Mouse (Mus musculus) adrenal gland, adult (tissue): ENCODE measurements around the gene Golga1.

Source experiments
- DNase-seq, 2 experiments: peaks; one replicate each; pipeline ENCODE4 v3.0.0; 2022 to 2023; ENCODE audit warnings: low spot score in 1 of 2; ENCODE audit not compliant: inconsistent age in 2 of 2

Golga1 gene

DNA sequence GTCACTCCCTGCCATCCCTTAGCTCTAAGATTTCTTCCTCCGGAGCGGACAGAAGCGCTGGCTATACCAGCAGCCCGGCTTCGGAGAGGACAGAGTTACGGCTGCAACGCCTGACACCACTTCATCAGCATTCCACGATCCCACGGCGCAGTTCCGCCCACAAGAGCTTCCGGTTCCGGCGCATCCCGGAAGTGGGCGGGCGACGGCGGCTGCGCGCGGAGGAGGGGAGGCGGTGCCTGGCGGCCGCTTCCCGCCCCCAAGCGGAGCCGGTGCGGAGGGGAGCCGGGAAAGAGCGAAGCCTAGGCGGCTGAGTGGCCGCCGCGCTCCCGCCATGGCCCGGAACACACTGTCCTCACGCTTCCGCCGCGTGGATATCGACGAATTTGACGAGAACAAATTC lies 57.5 kb downstream of the Golga1 start:
- DNase-seq, result peak; percentile 97 to 98

DNA sequence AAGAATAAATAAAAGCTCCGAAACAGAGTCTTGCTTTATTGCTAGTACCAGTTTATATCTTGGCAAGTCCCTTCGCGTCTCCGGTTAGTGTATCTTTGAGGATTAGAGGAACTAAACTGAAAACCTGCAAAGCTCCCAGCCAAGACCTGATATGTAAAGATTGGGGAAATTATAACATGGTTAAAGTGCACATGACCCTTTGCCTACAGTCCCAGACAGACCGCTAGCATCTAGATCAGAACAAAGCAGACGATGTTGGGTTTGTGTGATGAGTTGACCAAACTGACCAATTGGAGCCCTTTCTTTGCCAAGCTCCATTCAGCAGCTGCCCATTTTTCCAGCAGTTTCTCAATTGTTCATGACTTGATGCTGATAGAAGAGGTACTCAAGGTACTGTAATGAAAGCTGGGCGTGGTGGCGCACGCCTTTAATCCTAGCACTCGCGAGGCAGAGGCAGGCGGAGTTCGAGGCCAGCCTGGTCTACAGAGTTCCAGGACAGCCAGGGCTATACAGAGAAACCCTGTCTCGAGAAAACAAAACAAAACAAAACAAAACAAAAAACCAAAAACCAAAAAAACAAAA lies 59.1 kb downstream of the Golga1 start:
- DNase-seq, result peak; percentile 25 to 36

DNA sequence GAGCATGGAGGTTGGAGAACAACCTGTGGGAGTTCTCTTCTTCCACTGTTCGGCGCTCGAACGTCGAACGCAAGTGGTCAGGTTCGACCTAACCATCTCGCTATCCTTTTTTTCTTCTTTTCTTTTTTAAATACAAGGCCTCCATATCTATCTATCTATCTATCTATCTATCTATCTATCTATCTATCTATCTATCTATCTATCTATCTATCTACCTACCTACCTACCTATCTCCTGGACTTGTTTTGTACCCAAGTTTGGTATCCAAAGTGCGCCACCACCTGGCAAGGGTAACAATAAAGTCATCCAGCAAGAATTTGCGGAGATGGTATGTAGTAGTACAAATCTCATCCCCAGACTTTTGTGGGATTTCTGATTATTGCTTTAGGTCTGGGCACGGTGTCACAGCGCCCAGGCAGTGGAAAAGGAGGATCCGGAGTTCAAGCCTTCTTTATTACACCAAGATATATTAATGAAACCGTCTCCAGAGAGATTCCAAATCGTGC lies 59.7 kb downstream of the Golga1 start, which contains the start of gene Rpl35:
TSS of gene Rpl35 (minus strand) at position 51 of the 506 bp plus-strand sequence.
- DNase-seq, result peak; percentile 55 to 85

DNA sequence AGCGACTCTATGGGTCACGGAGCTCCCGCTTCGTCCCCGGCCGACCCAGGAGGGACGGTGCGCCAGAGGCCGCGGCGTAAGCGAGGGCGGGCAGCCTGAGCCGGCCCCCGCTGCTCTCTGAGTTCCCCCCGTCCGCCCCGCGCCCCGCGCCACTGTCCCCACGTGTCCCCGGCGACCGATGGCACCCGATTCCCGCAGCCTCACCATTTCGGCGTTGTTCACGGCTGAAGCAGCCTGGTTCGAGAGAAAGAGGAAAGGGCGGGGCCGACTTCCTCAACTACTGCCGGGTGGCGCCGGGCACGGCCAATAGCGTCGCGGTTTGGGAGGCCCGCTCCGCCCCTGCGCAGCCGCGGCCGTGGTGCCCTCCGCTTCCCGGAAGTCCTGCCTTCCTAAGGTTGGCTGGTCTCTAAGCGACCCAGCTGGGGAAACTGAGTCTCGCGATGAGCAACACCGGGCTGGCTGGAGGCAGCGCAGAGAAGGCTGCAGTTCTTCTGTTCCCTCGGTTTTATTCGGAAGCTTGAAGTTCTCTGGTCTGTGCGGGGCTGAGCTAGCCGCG lies 60.4 kb downstream of the Golga1 start, which contains the start of gene Arpc5l:
TSS of gene Arpc5l (plus strand) at position 469 of the 556 bp plus-strand sequence.
- peak; percentile 94 to 97 for DNase-seq

DNA sequence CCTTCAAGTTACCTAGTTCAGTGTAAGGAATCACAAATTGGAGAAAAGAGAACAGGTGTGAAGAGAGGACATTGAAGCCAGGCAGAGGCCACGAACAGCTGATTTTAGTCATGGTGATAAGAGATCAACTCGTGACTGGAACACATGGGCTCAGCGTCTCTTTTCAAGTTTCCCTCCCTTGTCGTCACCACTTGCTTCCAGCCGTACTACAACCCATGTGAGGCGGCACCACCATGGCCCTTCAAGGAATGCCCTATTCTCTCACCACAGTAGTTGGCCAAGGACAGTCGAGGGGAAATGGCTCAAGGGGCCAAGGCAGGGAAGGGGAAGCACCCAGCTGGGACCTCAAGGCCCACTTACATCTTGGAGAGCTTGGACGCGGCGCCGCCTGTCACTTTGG lies 61.0 kb downstream of the Golga1 start:
- peak in 1 of 2 experiments; percentile 61 for DNase-seq

DNA sequence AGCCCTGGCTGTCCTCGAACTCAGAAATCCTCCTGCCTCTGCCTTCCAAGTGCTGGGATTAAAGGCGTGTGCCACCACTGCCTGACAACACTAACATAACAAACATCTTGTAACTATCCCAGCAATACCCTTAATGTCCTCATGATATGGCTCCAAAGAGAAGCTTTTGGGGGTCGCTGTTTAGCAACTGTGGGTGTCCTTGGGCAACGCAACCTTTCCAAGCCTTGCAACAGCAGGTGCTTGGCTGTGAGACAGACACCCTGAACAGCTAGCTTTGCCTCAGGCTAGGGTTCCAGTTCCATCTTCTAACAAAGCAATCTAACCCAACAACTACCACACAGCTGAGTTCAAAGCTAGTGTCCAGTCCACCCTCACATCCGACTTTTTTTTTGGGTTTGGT lies 61.8 kb downstream of the Golga1 start:
- peak in 1 of 2 experiments; percentile 52 for DNase-seq

DNA sequence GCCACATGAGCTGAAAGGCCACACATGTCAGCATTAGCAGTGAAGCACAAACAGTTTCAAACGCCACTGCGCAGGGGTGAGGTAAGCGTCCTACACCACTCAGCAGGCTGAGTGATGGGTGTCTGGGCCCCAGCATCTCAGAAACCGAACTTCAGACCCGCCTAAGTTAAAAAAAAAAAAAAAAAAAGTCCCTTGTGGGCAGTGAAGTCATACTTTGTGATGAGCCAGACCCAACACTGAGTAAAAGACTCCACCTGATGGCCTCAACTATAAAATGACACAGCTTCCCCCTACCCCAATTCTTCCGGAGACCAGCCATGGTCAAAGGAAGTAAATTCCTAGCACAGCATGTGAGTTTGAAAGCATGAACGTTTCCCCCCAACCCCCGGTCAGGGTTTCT lies 62.2 kb downstream of the Golga1 start:
- DNase-seq, result peak in 1 of 2 experiments; percentile 29

DNA sequence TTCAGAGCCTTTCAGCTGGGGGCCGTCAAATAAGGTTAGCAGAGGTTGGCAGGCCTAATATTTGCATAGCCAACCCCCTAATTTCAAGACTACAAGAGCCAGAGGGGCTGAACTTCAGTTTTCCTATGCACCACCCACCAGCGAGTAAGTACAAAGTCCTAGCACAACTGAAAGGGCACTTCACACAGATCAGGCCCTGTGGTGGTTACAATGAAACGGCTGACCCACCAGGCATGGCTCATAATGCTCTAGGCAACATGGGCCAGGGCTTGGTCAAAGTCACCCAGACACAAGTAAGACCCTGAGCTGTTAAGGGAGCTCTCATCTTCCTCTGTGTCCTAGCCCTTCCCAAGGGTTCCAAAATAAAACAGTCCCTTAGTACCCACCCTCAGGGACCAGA lies 63.5 kb downstream of the Golga1 start:
- DNase-seq, result no peak

DNA sequence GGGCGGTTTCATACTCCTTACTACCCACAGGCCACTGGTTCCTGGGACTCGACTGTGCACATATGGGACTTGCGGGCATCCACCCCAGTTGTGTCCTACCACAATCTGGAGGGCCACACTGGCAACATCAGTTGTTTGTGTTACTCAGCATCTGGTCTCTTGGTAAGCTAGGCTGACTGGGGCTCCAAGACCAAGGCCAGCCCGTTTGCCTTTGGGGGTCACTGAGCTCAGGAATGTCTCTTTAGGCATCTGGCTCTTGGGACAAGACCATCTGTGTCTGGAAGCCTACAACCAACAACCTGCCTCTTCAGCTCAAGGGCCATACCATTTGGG lies 64.8 kb downstream of the Golga1 start:
- DNase-seq, result peak in 1 of 2 experiments; percentile 47

DNA sequence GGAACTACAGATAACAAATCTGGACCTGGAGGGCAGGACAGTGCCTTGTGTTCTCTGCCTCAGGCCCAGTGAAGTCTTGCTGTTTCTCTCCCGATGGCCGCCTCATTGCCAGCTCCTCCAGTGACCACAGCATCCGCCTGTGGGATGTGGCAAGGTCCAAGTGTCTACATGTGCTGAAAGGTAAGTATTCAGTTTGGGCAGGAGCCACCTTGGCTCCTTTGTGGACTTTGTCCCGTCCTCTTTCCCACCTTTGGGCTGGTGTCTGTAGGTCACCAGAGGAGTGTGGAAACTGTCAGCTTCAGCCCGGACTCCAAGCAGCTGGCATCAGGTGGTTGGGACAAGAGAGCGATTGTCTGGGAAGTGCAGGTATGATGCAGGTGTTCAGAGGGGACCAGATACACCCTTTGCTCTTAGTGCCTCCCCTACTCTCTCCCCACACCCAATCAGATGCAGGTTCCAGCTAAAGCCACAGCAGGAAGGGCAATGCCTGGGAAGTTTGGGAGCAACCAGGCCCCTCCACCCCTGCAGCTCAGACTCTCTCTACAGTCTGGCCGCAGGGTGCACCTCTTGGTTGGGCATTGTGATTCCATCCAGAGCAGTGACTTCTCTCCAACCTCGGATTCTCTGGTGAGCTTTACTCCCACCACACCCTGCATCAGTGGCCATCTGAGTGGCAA lies 65.3 kb downstream of the Golga1 start:
- no peak for DNase-seq

DNA sequence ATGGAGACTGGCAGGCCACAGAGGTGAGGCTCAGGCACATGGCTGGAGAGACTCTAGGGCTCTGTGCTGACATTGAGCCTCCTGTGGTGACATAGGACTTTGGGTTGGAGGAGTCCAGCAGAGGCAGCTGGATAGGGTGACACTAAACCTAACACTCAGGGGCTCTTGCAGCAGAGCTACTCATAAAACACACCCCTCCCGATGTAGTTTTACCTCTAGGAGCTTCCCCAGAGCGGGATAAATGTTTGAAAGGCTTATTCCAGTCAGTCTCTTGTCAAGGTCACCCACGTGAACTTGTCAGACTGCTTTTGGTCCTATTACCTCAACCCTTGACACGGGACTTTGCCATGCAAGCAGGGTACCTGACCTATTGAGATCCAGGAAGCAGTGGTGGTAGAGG lies 66.0 kb downstream of the Golga1 start:
- peak in 1 of 2 experiments; percentile 57 for DNase-seq

DNA sequence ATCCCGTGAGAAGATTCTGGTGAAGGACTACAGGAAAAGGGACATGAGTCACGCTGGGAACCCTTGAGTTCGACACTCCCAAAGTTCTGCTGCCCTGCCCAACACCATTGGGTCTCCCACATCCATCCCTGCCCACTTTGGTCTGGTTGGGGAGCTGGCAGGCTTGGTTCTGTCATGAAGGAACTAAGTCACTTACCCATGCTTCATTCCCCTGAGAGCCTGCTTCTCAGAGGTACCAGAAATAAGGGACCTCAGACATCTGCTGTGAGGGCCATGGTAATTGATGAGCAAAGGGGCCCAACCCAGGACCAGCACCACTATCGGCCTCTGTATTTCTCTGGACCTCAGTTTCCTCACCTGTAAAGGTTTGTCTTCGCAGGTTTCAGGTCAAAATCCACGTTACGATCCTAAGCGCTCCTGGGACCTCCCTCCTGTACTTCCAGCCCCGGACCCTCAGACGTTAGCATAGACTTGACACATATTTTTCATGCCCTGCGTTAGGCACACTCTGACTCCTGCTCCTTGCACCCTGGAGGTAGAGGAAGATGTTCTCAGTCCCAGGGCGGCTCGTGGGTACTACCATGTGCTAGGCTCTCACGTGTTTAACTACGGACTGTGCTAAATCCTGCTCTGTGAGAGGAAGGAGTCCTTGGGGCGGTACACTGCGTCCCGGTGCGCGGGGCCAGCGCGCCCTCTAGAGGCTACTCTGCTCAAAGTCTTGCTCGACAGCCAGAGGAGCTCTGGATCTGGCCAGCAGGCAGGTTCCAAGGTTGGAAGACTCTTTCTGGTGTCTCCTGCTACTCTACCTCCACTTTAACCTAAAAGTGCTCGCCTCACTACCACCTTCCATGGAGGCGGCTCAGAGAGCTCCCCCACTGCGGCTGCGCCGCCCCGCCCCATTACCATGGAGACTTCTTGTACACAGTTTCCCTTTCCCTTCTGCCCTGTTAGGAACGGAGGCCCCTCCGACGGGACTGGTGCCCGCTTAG lies 67.7 kb downstream of the Golga1 start, which contains the start of gene Wdr38:
TSS of gene Wdr38 (plus strand) at position 91 of the 989 bp plus-strand sequence.
- DNase-seq, result peak; percentile 95 to 98

DNA sequence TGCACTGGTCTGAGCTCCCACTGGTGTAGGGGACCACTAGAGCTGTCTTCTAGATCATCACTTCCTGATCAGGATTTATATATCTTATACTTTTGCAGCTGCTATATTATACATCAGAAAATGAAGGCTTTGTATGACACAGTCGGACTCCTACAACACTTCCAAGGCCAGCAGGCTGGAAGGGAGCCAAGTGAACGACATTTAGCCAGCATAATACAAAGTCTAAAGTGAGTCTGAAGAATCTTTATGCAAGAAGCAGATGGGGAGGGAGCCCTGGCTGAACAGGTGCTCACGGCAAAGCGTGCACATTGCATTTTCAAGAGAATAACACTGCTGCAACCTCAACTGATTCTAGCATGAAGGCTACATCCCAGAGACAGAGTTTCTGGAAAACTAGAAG lies 72.9 kb downstream of the Golga1 start:
- peak; percentile 84 to 91 for DNase-seq

DNA sequence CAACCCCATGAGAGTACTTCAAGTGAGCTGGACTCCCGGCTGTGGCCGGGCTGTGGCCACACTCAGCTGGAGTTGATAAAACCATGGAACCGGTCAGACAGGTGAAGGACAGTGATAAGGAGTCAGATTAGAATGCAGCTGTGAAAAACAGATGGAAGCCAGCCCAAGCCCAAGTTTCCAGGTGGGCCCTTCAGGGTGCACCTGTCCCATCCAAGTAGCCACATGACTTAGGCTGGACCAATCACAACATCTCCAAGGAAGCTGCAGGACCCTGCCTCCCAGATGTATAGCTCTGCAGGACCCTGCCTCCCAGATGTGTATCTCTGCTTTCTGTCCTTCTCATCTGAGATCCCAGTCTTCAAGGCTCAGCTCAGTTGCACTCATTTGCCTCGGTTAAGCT lies 73.3 kb downstream of the Golga1 start:
- no peak for DNase-seq

DNA sequence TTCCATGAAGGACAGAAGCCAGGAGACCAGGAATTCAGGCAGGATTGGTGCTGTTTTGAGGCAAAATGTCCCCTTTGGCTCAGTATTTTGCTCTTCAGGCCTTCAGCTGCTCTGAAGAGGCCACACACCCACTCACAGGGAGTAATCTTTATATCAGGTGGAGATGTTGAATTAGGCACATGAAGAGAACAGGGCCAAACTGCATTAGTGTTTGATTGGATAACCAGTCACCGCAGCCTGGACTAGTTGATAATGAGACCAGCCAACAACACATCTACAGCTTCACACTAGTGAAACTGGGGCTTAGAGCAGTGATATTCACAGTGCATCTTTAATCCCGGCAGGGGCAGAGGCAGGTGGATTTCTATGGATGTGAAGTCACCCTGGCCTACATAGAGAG lies 76.4 kb downstream of the Golga1 start:
- no peak for DNase-seq

DNA sequence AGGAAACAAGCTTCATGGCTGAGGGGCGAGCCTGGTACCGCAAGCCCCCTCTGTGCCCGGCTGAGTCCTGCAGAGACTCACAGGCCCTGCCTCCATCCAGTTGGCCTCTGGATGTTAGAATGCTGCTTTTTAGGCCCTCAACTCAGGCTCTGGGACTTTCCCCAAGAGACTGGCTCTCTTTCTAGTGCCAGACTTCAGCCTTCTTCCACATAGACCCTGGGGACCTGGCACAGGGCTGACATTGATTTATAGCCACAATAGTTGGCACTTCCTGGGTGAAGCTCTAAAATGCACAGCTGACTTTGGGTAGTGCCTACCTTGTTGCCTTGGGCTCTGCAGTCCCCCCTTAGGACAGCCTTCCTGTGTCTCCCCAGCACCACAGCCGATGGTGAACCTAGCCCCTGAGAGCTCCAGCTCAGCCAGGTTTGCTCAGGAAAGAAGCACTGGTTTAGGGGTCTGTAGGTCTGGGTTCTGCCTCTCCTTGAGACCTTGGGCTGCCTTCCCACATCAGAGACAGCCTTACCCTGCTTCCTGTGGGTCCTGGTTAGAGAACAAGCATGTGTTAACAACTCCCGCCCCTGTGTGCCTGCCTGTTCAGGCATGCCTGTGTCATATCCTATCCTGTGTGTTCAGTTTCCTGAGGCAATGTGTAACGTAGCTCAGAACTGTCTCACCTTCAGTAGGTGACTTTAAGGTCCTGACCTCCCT lies 77.4 kb downstream of the Golga1 start:
- DNase-seq, result peak in 1 of 2 experiments; percentile 68

DNA sequence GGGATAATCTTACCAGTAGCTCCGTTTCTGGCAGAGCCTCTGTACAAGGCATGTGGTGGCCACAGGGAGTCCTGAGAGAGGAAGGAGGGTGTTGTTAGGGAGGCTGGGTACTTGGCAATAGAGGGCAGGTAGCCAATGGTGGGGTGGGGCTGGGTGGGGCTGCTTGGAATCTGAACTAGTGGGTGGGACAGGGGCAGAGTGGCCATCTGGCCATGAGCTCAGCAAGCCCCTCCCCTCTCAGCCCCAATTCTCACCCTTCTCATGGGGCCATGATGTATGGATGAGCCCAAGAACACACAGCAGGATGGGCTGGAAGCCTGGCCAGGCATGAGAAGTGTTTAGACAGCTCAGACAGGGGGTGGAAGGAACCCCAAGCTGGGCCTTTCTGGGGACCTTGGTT lies 78.0 kb downstream of the Golga1 start:
- no peak for DNase-seq

DNA sequence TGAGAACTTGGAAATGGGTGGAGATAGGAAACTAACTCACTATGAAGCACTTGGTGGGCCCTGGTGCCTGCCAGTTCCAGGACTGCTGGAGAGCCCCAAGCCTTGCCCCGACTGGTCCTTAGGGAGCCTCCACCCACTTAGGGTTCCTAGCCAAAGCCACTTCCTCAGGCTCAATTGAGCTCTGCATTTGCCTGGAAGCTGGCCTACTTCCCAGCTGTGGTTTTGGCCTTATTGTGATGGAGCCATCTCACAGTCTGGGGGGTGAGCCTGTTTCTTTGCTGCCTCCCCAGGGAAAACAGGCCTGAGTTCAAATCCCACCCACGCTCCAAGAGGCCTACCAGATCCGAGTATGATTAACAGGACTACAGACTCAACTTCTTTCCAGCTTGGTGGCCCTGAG lies 78.8 kb downstream of the Golga1 start:
- DNase-seq, result peak in 1 of 2 experiments; percentile 47

DNA sequence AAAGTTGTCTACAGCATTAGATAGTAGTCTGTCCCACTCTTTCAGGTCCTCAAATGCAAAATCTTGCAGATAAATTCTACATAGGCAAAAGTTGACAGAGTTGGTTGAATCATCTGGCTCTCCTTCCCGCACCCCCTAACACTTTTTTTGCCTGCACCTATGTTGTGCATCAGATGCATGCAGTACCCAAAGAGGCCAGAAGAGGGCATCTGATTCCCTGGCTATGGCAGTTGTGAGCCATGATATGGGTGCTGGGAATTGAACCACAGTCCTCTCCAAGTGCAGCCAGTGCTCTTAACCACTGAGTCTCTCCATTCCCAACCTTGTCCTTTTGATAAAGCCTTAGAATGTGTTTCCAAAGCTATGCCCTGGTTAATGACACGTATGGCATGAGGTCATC lies 81.9 kb downstream of the Golga1 start:
- DNase-seq, result no peak

DNA sequence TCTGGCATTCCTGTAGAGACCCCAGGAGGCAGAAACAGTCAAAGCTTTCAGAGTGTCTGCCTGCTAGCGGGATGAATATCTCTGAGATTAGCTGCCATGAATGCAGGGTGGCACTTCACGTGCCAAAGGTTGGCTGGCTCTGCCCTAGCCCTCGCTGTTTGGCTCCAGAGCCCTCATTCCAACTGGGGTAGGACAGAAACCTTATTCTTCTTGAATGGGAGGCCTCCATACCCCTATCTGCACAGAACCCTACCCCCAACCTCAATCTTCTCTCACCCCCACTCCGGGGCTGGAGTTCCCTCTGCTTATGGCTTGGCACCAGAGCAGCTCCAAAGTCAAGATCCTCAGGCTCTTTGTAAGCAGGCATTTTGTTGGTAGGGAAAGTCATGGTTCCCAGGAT lies 87.5 kb downstream of the Golga1 start:
- no peak for DNase-seq
